Mouse (Mus musculus) lung, adult 2 months (tissue): ENCODE results near the gene Ddx42. TPM values are rescaled to one million over a fixed set of nuclear protein-coding genes. Genes with fewer than 3 reads are reported as not detected.
A peak's percentile ranks its signal among the peaks of the same experiment; 100 is the strongest.

Experiments
- DNase-seq: peaks from one replicate; pipeline ENCODE4 v3.0.0; 2022
- H3K4me1 ChIP-seq: fragments of 200-500 bp; 2 replicates; pipeline ENCODE4 v1.6.1; 2011; ENCODE audit warnings: low read length; ENCODE audit not compliant: control insufficient read depth, insufficient read depth
- H3K4me3 ChIP-seq: fragments of 200-500 bp; replicated peaks from 2 replicates; pipeline ENCODE3; 2011; ENCODE audit warnings: low read depth, mild to moderate bottlenecking, control low read depth, low read length; ENCODE audit errors: extremely low read depth
- CTCF ChIP-seq: fragments of 200-500 bp; IDR thresholded peaks from 2 replicates; pipeline ENCODE4 v1.5.1; 2011; ENCODE audit warnings: mild to moderate bottlenecking, low read length, control low read depth; ENCODE audit not compliant: insufficient read depth
- POLR2A ChIP-seq: fragments of 200-500 bp; IDR thresholded peaks from 2 replicates; pipeline ENCODE4 v1.6.1; 2011; ENCODE audit warnings: low read depth, mild to moderate bottlenecking, control low read depth, low read length, borderline replicate concordance; ENCODE audit errors: extremely low read depth
- WGBS: fragments of 180-500 bp; shearing (Covaris S2); methylation state at CpG from one replicate; pipeline ENCODE4 v1.1.7; 2018; 5-methylcytosine and 5-hydroxymethylcytosine counted together
- polyA plus RNA-seq: library from polyadenylated mRNA; depleted of rRNA; stranded (reverse); fragments of >200 nt; gene quantifications from 2 replicates; pipeline ENCODE4 v1.2.3, GENCODE M21; 2012

Ddx42 gene
- polyA plus RNA-seq, 1 experiment: 13.3 TPM

- Histone ChIP-seq H3K4me3 (no peak overlapping the region), H3K4me1 (no peaks in the 10 kb centered on the region)
- 95% methylated on average over 1 of the region's 1 CpGs for WGBS
- no peak for DNase-seq
- TF ChIP-seq CTCF: peak; percentile 29; the same call in 1 of the 2 replicates
- no peak for TF ChIP-seq POLR2A
These were observed 30.1 kb downstream of the Ddx42 start for GRCm38 (mm10) chr11:106246834-106247233.

GRCm38 (mm10) chr11:106249326-106249725, 32.6 kb downstream of the Ddx42 start:
- TF ChIP-seq CTCF: no peak
- TF ChIP-seq POLR2A: no peak
- Histone ChIP-seq H3K4me1 (no peaks in the 10 kb centered on the region), H3K4me3 (no peak overlapping the region)
- 84% methylated on average over 7 of the region's 7 CpGs for WGBS
- no peak for DNase-seq

GRCm38 (mm10) chr11:106254767-106255166, 38.0 kb downstream of the Ddx42 start:
- WGBS: 22% methylated on average over 2 of the region's 2 CpGs
- no peak for DNase-seq
- no peak overlapping the region for H3K4me3 ChIP-seq
- TF ChIP-seq CTCF: no peak
- TF ChIP-seq POLR2A: no peak
- no peaks in the 10 kb centered on the region; the same call in 1 of the 2 replicates for H3K4me1 ChIP-seq

- Histone ChIP-seq H3K4me3 (peak overlapping the region; percentile 92), H3K4me1 (no peaks in the 10 kb centered on the region; the same call in 1 of the 2 replicates)
- WGBS: 1% methylated on average over 22 of the region's 22 CpGs
- TF ChIP-seq CTCF: no peak
- no peak for TF ChIP-seq POLR2A
- no peak for DNase-seq
These were observed 38.4 kb downstream of the Ddx42 start for GRCm38 (mm10) chr11:106255174-106255573.

GRCm38 (mm10) chr11:106255685-106256451, 39.1 kb downstream of the Ddx42 start, which contains the start of the genes Ftsj3 and Psmc5:
Gene Ftsj3 (minus strand): TSS chr11:106256079.
Gene Psmc5 (plus strand): TSS chr11:106256154.
- DNase-seq: peak; percentile 98
- under 1% methylated on average over 42 of the region's 42 CpGs for WGBS
- TF ChIP-seq CTCF (no peak), POLR2A (peak; percentile 82)
- peak within 1 kb of the TSS; percentile 92 for H3K4me3 ChIP-seq
- no peaks in the 10 kb centered on the region; the same call in 1 of the 2 replicates for H3K4me1 ChIP-seq

GRCm38 (mm10) chr11:106256775-106257174, 40.0 kb downstream of the Ddx42 start:
- Histone ChIP-seq H3K4me3 (peak overlapping the region; percentile 92), H3K4me1 (no peaks in the 10 kb centered on the region; the same call in 1 of the 2 replicates)
- no peak for TF ChIP-seq CTCF
- no peak for TF ChIP-seq POLR2A
- 59% methylated on average over 5 of the region's 5 CpGs for WGBS
- DNase-seq: no peak

- Histone ChIP-seq H3K4me1 (no peaks in the 10 kb centered on the region; the same call in 1 of the 2 replicates), H3K4me3 (no peak overlapping the region)
- WGBS: 69% methylated on average over 14 of the region's 14 CpGs
- TF ChIP-seq CTCF: no peak
- TF ChIP-seq POLR2A: no peak
- no peak for DNase-seq
These were observed 44.2 kb downstream of the Ddx42 start for GRCm38 (mm10) chr11:106260826-106261450.

GRCm38 (mm10) chr11:106263963-106264362, 47.2 kb downstream of the Ddx42 start:
- WGBS: 80% methylated on average over 9 of the region's 9 CpGs

GRCm38 (mm10) chr11:106264988-106265387, 48.3 kb downstream of the Ddx42 start:
- Histone ChIP-seq H3K4me3 (no peak overlapping the region), H3K4me1 (peaks cover 19% of the 10 kb centered on the region)
- TF ChIP-seq CTCF: no peak
- no peak for TF ChIP-seq POLR2A
- WGBS: 82% methylated on average over 15 of the region's 15 CpGs
- no peak for DNase-seq

More at GRCm38 (mm10) chr11:106263963-106264362, 47.2 kb downstream of the Ddx42 start:
- H3K4me1 ChIP-seq: peaks cover 15% of the 10 kb centered on the region
- H3K4me3 ChIP-seq: no peak overlapping the region
- TF ChIP-seq CTCF (no peak), POLR2A (no peak)
- DNase-seq: no peak
